Mouse (Mus musculus): Measurements from ENCODE around the gene Tmem247.

DNA sequence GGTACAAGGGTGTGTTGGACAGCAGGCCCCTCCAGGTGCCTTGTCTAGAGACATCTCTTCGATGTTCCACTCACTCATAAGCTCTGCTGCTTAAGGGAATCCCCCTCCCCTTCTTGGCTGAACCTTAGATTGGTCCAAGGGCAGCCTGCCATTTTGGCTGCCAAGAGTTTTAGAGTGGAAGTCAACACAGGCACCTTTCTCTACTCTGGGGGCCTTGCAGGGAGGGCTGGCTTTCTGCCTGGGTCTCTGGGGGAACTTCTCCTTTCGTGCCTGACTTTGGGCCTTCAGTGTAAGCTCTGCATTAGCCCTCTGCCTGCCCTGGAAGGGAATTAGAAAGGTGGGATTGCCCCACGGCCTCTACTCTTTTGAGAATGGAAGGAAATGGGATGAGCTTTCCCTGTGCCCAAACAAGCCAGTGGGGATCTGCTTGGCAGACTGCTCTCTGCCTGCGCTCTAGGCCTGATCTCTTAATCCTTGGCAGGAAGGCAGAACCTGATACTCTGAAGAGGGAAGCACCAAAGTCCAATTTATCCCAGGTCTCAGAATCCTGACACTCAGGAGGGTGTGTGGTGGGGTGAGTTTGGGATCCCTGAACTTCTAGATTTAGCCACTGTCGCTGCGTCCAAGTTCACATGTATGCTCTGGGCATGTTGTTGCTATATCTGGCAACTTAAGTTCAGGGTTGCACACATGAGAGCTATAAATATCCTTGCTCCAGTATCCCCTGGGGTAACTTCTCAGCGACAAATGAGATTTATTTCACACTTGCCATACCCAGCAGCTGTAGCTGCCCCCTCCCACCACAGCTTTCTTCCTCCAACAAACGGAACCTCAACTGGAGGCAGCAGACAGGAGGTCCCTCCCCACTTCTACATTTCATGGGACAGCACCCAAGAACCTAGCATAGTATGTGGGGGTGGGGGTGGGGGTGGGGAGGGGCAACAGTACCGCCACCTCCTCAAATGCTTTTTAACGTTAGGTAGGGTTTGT is 50.7 kb downstream of the Tmem247 start:
- TF ChIP-seq CTCF (conservative IDR thresholded peaks at IDR 0.05 in 1 of 2, IDR thresholded peaks at IDR 0.05 in 1 of 2; ENCODE audit: low read depth in 2 of 2, low read length in 2 of 2) (no peak), KAT2A (IDR thresholded peaks at IDR 0.05; ENCODE audit: insufficient replicate concordance, low read length) (no peak), POLR2A (IDR thresholded peaks at IDR 0.05; ENCODE audit: low read depth, low read length) (no peak), CHD2 (IDR thresholded peaks at IDR 0.05; ENCODE audit: low read length) (no peak), MEF2A (IDR thresholded peaks at IDR 0.05; ENCODE audit: borderline replicate concordance, low read depth, low read length) (no peak), MAX (IDR thresholded peaks at IDR 0.05; ENCODE audit: low read length) (no peak), MAZ (IDR thresholded peaks at IDR 0.05; ENCODE audit: low read depth, low read length) (no peak), MYC (IDR thresholded peaks at IDR 0.05; ENCODE audit: low read depth, low read length) (no peak), SIN3A (IDR thresholded peaks at IDR 0.05; ENCODE audit: low read length) (no peak), MAFK (IDR thresholded peaks at IDR 0.05; ENCODE audit: insufficient replicate concordance, low read length) (no peak)

Measured in CH12.LX (cell line).